Mouse (Mus musculus): ENCODE data around the gene Gm17455. TPM values are rescaled to one million over a fixed set of nuclear protein-coding genes. Genes with fewer than 3 reads are reported as not detected.
A peak's percentile ranks its signal among the peaks of the same experiment; 100 is the strongest.

The Gm17455 gene
- total RNA-seq, 2 experiments from 2014 or later: not detected

GRCm38 (mm10) chr10:60411794-60412193, 12.3 kb downstream of the Gm17455 start:
- no peak for ATAC-seq (replicated peaks; ENCODE audit: low FRiP score, poor library complexity, severe bottlenecking)

GRCm38 (mm10) chr10:60413756-60414155, 14.2 kb downstream of the Gm17455 start:
- no peak for ATAC-seq (replicated peaks; ENCODE audit: low FRiP score, poor library complexity, severe bottlenecking)

- no peak for ATAC-seq (replicated peaks; ENCODE audit: low FRiP score, poor library complexity, severe bottlenecking)
Measured at GRCm38 (mm10) chr10:60417041-60417440, 17.5 kb downstream of the Gm17455 start.

- ATAC-seq (replicated peaks; ENCODE audit: low FRiP score, poor library complexity, severe bottlenecking): no peak
Measured at GRCm38 (mm10) chr10:60418137-60418536, 18.6 kb downstream of the Gm17455 start.

- ATAC-seq (replicated peaks; ENCODE audit: low FRiP score, poor library complexity, severe bottlenecking): peak; percentile 57
Measured at GRCm38 (mm10) chr10:60419624-60420023, 20.1 kb downstream of the Gm17455 start.

GRCm38 (mm10) chr10:60422756-60423155, 23.2 kb downstream of the Gm17455 start:
- no peak for ATAC-seq (replicated peaks; ENCODE audit: low FRiP score, poor library complexity, severe bottlenecking)

GRCm38 (mm10) chr10:60430001-60430400, 30.5 kb downstream of the Gm17455 start:
- no peak for ATAC-seq (replicated peaks; ENCODE audit: low FRiP score, poor library complexity, severe bottlenecking)

GRCm38 (mm10) chr10:60430591-60430990, 31.1 kb downstream of the Gm17455 start:
- no peak for ATAC-seq (replicated peaks; ENCODE audit: low FRiP score, poor library complexity, severe bottlenecking)

- no peak for ATAC-seq (replicated peaks; ENCODE audit: low FRiP score, poor library complexity, severe bottlenecking)
Measured at GRCm38 (mm10) chr10:60432679-60433078, 33.2 kb downstream of the Gm17455 start.

- ATAC-seq (replicated peaks; ENCODE audit: low FRiP score, poor library complexity, severe bottlenecking): no peak
Measured at GRCm38 (mm10) chr10:60442321-60442720, 42.8 kb downstream of the Gm17455 start.

GRCm38 (mm10) chr10:60443078-60443477, 43.6 kb downstream of the Gm17455 start:
- no peak for ATAC-seq (replicated peaks; ENCODE audit: low FRiP score, poor library complexity, severe bottlenecking)

GRCm38 (mm10) chr10:60445031-60445593, 45.6 kb downstream of the Gm17455 start:
- ATAC-seq (replicated peaks; ENCODE audit: low FRiP score, poor library complexity, severe bottlenecking): no peak

GRCm38 (mm10) chr10:60447186-60447585, 47.7 kb downstream of the Gm17455 start:
- no peak for ATAC-seq (replicated peaks; ENCODE audit: low FRiP score, poor library complexity, severe bottlenecking)

Other genes with a start within 250 kb of the Gm17455 start
- gene Chst3, start 180.5 kb upstream of the Gm17455 start, total RNA-seq (2015; ENCODE audit: low replicate concordance): not detected in 2 replicates
- not detected in 2 replicates for gene Chst3, start 180.5 kb upstream of the Gm17455 start, total RNA-seq (2017; ENCODE audit: low replicate concordance)
- gene Psap, start 122.1 kb upstream of the Gm17455 start, total RNA-seq (2015; ENCODE audit: low replicate concordance): 208 and 256 TPM in 2 replicates
- gene Psap, start 122.1 kb upstream of the Gm17455 start, total RNA-seq (2017; ENCODE audit: low replicate concordance): 196 and 238 TPM in 2 replicates
- 78.8 and 104 TPM in 2 replicates for gene Vsir, start 52.9 kb upstream of the Gm17455 start, total RNA-seq (2015; ENCODE audit: low replicate concordance)
- 77.5 and 165 TPM in 2 replicates for gene Vsir, start 52.9 kb upstream of the Gm17455 start, total RNA-seq (2017; ENCODE audit: low replicate concordance)